Mouse (Mus musculus) neural tube, embryonic 10.5 days (tissue): ENCODE data around the gene Slc7a14.
A peak's percentile ranks its signal among the peaks of the same experiment; 100 is the strongest.
"Not testable (repeated sequence)": the region's sequence is repeated elsewhere in the genome, so short reads cannot be mapped to it uniquely, and the experiment has no call there.

Experiments
- DNase-seq: peaks from one replicate; pipeline ENCODE4 v3.0.0-alpha.2; 2017; ENCODE audit warnings: low spot score; ENCODE audit errors: extremely low spot score

The Slc7a14 gene

GRCm38 (mm10) chr3:31309934-31310787 lies at the start of gene Slc7a14:
Gene Slc7a14 (minus strand): TSS chr3:31310378.
- peak; percentile 42 for DNase-seq

GRCm38 (mm10) chr3:31346540-31346939 lies 36.4 kb upstream of the Slc7a14 start:
- DNase-seq: no peak

- no peak for DNase-seq
These were observed 35.6 kb upstream of the Slc7a14 start for GRCm38 (mm10) chr3:31345766-31346165.

DNA sequence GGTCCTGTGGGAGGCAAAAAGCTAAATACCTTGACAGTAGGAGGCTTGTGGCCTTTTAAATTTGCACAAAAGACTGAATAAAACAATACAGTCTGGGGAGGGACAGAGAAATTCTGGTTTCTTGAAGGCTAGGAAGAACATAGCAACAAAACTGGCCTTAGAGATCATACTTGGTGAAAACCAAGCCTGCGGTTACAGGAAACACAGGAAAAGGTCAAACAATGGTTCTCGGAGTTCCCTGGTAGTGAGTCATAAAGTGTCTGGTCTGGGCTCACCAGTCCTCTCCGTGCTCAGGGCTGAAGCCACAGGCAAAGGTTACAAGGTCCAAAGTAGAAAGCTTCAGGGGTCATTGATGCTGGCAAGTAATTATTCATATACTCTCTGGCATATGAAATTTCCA lies 29.1 kb upstream of the Slc7a14 start:
- no peak for DNase-seq

DNA sequence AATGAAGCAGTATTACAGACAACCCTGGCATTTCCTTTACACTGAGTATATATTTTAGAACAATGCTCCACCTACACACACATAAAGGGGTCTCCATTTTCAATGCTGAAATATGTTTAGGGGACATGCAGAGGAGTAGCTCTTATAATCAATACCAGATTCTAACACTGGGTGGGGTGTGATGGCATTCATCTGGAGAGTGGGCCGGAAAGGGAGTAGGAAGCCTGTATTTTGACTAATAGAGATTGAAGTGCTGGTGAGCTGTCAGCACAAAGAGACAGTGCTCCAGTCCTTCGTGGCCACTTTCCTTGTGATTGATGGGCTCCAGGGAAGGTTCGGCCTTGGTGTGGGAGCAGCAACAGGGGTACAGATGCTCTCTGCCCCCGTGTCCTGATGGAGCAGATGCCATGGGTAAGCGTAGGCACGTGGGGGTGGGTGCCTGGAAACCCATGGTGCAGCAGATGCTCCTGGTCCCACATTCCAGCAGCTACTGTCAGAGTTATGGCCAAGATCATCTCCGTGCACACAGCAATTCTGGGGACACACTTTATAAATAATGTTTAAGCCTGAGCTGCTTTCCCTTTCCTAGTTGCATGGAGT lies 18.2 kb upstream of the Slc7a14 start:
- DNase-seq: no peak

DNA sequence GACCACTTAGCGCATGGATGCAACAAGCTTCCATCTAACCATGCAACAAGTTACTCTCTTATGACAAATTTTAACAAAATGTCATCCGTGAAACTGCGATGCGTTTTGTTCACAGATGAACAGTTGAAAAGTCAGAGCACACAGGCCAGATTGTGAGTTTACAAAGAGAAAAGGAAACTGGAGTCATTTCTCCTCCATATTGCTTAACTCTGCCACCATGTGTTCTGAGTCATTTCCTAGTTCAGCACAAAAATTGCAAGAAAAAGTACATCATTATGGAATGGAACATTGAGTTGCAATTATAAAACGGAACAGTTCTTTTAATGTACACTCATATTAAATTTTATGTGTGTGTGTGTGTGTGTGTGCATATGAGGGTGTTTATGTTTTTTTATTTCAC lies 17.6 kb upstream of the Slc7a14 start:
- DNase-seq: no peak

GRCm38 (mm10) chr3:31324231-31324654 lies 14.1 kb upstream of the Slc7a14 start:
- no peak for DNase-seq

- peak; percentile 40 for DNase-seq
These were observed 726 bp downstream of the Slc7a14 start for GRCm38 (mm10) chr3:31309371-31309933.

DNA sequence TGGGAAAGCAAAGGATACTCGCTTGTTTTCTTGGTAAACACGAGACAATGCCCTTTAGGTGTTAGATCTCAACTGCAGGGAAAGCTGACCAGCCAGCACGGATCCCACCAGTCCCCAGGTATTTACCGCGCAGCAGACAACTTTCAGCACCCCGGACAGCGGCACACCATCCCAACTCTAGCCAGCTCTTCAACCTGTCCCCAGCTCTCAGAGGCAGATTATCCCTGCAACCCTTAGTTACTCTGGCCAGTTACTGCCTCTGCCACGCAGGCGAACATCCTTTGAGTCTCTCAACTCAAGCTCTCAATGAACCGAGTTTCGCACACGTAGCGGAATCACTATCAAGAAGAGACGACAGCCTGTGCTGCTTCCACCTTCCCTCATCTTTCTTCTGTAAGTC lies 1.3 kb downstream of the Slc7a14 start:
- peak; percentile 79 for DNase-seq

GRCm38 (mm10) chr3:31307936-31308335 lies 2.2 kb downstream of the Slc7a14 start:
- no peak for DNase-seq

- DNase-seq: no peak
These were observed 18.2 kb downstream of the Slc7a14 start for GRCm38 (mm10) chr3:31291673-31292602.

GRCm38 (mm10) chr3:31287421-31287948 lies 22.7 kb downstream of the Slc7a14 start:
- no peak for DNase-seq

DNA sequence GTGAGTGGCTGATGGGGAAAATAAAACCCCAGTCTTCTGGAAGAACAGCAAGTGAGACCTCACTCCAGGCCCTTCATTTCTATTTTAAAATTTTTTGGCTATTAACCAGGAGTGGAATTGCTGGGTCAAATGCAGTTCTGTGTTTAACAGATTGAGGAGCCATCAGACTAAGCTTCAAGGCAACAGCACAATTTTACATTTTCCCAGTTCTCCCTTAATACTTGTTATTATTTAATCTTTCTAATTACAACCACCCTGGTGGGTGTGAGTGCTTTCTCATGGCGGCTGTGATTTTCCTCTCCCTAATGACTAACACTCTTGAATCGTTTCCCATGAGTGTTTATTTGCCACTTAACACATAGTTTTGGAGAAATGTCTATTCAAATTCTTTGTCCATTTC lies 29.1 kb downstream of the Slc7a14 start:
- no peak for DNase-seq

DNA sequence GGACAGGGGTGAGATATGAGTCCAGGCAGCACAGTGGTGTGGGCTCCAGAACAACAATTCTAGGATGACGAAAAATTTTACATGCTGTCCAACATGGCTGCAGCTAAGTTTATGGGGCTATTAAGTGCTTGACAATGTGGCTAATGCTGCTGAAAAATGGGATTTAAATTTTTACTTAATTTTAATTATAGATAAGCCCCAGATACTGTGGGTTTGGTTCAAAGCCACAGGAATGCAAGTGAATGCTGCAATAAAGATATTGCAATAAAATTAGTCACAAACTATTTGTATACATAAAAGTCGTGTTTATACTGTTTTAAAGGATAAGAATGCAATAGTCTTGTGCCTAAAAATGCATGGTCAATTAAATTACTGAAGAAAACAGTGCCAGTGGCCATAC lies 35.3 kb downstream of the Slc7a14 start:
- no peak for DNase-seq

- DNase-seq: not testable (repeated sequence)
These were observed 36.9 kb downstream of the Slc7a14 start for GRCm38 (mm10) chr3:31273247-31273646.

GRCm38 (mm10) chr3:31272635-31273034 lies 37.5 kb downstream of the Slc7a14 start:
- DNase-seq: no peak

DNA sequence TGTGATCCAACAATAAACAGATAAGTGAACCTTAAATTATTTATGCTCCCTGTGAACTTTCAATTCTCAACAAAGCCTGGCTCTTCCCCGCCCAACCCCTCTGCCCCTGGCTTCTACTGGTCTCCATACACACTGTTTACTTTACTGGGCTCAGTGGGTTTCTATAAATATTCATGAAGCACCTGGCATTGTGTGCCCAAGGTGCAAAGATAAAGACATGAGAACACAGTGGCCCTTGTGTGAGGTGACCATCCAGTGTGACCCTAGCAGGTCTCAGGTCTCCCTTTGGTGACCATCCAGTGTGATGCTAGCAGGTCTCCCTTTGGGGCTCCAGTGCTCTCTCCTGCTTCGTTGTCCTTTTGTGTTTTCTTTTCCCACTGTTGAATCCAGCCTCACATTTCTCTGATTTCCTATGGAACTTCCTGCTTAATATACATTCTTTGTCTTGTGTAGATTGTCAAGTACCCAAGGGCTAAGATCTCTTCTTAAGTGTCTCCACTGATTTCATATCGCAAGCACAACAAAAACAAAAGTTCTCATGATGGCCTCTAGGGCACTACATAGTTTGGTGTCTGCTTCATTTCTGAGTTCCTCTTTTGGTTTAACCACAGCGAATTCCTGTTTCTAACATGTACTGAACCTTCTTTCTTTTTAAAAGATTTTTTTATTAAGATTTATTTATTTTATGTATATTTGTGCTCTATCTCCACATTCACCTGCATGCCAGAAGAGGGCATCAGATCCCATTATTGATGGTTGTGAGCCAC lies 40.4 kb downstream of the Slc7a14 start:
- no peak for DNase-seq

- DNase-seq: no peak
These were observed 42.3 kb downstream of the Slc7a14 start for GRCm38 (mm10) chr3:31267921-31268320.

DNA sequence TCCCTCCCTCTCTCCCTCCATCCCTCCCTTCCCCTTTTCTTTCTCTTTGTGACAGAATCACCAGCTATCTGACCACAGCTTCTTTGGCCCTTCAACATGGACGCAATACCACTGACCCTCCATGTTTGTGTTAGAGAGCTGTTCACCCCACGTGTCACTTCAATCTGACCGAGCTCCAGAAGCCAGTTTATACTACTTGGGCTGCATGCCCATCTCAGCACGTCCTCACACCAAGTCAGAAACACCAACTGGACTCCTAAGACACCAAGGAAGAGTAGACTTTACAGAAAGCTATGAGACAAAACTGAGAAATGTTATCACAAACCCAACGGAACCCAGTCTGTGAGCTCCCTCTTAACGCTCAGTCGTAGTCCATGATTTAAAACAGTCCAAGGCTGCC lies 43.2 kb downstream of the Slc7a14 start:
- no peak for DNase-seq

DNA sequence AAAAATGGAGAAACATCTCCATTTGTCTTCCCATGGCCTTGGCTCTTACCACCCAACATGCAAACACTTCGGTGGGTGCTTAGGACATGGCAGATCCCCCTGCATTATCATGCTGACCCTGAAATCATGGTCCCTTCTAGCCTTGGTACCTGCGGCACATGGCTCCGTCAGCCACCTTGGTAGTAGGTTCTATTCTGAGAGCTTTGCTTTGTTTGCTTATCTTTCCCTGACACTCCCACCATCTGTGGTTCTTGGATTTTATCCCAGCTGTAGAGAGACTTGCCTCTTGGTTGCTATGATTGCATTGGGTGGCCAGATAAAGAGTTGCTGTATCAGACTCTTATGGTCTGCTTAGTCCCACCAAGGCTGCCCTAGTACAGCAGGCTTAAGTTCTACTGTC lies 46.6 kb downstream of the Slc7a14 start:
- no peak for DNase-seq
